ENCODE assay signal across 7 mouse cellular contexts in genomic region chr5:24842274-24843102, GRCm38 (mm10). TPM values are rescaled to one million over a fixed set of nuclear protein-coding genes. Genes with fewer than 3 reads are reported as not detected.
A peak's percentile ranks its signal among the peaks of the same experiment; 100 is the strongest.
DNase-seq lines count a peak whose midpoint lies in the region; ATAC-seq lines count a peak whose summit lies in the region.

Gene Rheb, minus strand, starts transcription at chr5:24842624.

- peak within 1 kb of the TSS; percentile 96 for H3K4me3 ChIP-seq in embryonic facial prominence, embryonic 12.5 days
- H3K4me3 ChIP-seq in limb, embryonic 11.5 days (ENCODE audit: low read depth, low read length): peak within 1 kb of the TSS; percentile 97
- H3K4me3 ChIP-seq in midbrain, embryonic 14.5 days (replicated peaks; ENCODE audit: low read depth, low read length): peak within 1 kb of the TSS; percentile 93

- peak within 1 kb of the TSS; percentile 82 for H3K4me2 ChIP-seq in embryonic facial prominence, embryonic 12.5 days (replicated peaks)
- peak within 1 kb of the TSS; percentile 86 for H3K4me2 ChIP-seq in limb, embryonic 11.5 days (ENCODE audit: low read depth, severe bottlenecking)
- peak within 1 kb of the TSS; percentile 78 for H3K4me2 ChIP-seq in midbrain, embryonic 14.5 days (ENCODE audit: low read length)

- H3K4me1 ChIP-seq in embryonic facial prominence, embryonic 12.5 days: peaks cover 13% of the 10 kb centered on the region
- peaks cover 11% of the 10 kb centered on the region for H3K4me1 ChIP-seq in limb, embryonic 11.5 days (ENCODE audit: control insufficient read depth, insufficient read depth, low read length)
- peaks cover 26% of the 10 kb centered on the region for H3K4me1 ChIP-seq in midbrain, embryonic 14.5 days (ENCODE audit: control insufficient read depth, insufficient read depth, low read length)

- H3K9ac ChIP-seq in embryonic facial prominence, embryonic 12.5 days: peak within 1 kb of the TSS; percentile 96
- peak within 1 kb of the TSS; percentile 93 for H3K9ac ChIP-seq in limb, embryonic 11.5 days (ENCODE audit: low read length)
- H3K9ac ChIP-seq in midbrain, embryonic 14.5 days (replicated peaks; ENCODE audit: low read length): peak within 1 kb of the TSS; percentile 86

- ATAC-seq in embryonic facial prominence, embryonic 12.5 days (ENCODE audit: insufficient number of reproducible peaks, insufficient read depth, low FRiP score, low TSS enrichment): peak; percentile 97
- peak; percentile 96 for ATAC-seq in limb, embryonic 11.5 days (ENCODE audit: insufficient number of reproducible peaks, low FRiP score, low TSS enrichment, low read depth)
- ATAC-seq in midbrain, embryonic 14.5 days (ENCODE audit: low FRiP score, low TSS enrichment): peak; percentile 96

- H3K27ac ChIP-seq in embryonic facial prominence, embryonic 12.5 days: peak within 1 kb of the TSS; percentile 99
- peak within 1 kb of the TSS; percentile 96 for H3K27ac ChIP-seq in limb, embryonic 11.5 days (replicated peaks; ENCODE audit: low read depth, low read length)
- peak within 1 kb of the TSS; percentile 97 for H3K27ac ChIP-seq in midbrain, embryonic 14.5 days (replicated peaks; ENCODE audit: low read depth, low read length)

- H3K36me3 ChIP-seq in embryonic facial prominence, embryonic 12.5 days: no peaks in the 10 kb centered on the region
- H3K36me3 ChIP-seq in limb, embryonic 11.5 days (ENCODE audit: control insufficient read depth, insufficient read depth, low read length): no peaks in the 10 kb centered on the region
- no peaks in the 10 kb centered on the region for H3K36me3 ChIP-seq in midbrain, embryonic 14.5 days (ENCODE audit: control insufficient read depth, insufficient read depth, low read length)

- peak; percentile 98 for DNase-seq in adrenal gland, postnatal 25 days
- peak; percentile 100 for DNase-seq in heart, adult 11 months
- peak; percentile 98 for DNase-seq in kidney, adult 18-20 months
- peak; percentile 99 for DNase-seq in limb, embryonic 11.5 days (ENCODE audit: low spot score)
- peak; percentile 100 for DNase-seq in midbrain, embryonic 14.5 days
- DNase-seq in spleen, adult 18-20 months: peak; percentile 93 to 97

- no peaks in the 10 kb centered on the region for H3K9me3 ChIP-seq in embryonic facial prominence, embryonic 12.5 days
- no peaks in the 10 kb centered on the region for H3K9me3 ChIP-seq in limb, embryonic 11.5 days (ENCODE audit: control insufficient read depth, low read length)
- no peaks in the 10 kb centered on the region for H3K9me3 ChIP-seq in midbrain, embryonic 14.5 days (ENCODE audit: control insufficient read depth, low read length)

- WGBS in embryonic facial prominence, embryonic 12.5 days: under 1% methylated on average over 92 of the region's 92 CpGs
- under 1% methylated on average over 90 of the region's 92 CpGs for WGBS in limb, embryonic 11.5 days
- under 1% methylated on average over 92 of the region's 92 CpGs for WGBS in midbrain, embryonic 14.5 days

- H3K27me3 ChIP-seq in embryonic facial prominence, embryonic 12.5 days: no peaks in the 10 kb centered on the region
- H3K27me3 ChIP-seq in limb, embryonic 11.5 days (ENCODE audit: control insufficient read depth, insufficient read depth, low read length): no peaks in the 10 kb centered on the region
- H3K27me3 ChIP-seq in midbrain, embryonic 14.5 days (ENCODE audit: control insufficient read depth, insufficient read depth, low read length): no peaks in the 10 kb centered on the region

RNA-seq across cellular contexts. Expression of gene Rheb, which starts in this region (rescaled TPM):
- 83.9 and 85.1 TPM in 2 replicates for total RNA-seq in adrenal gland, postnatal 25 days (2021)
- 191 and 197 TPM in 2 replicates for polyA plus RNA-seq in embryonic facial prominence, embryonic 12.5 days (2016; fragmentation: Nextera tagmentation; extraction: Ambion mirVana)
- polyA plus RNA-seq in limb, embryonic 11.5 days (2014; fragmentation: Nextera tagmentation; extraction: Ambion mirVana): 189 and 200 TPM in 2 replicates
- 235 and 240 TPM in 2 replicates for polyA plus RNA-seq in midbrain, embryonic 14.5 days (2014; fragmentation: Nextera tagmentation; extraction: Ambion mirVana)

Comparison
In these comparisons a context has a peak if more than half of its experiments do, and no peak if none do; other contexts are left out.
1. Peak in every context shown above with its lines: DNase-seq, ATAC-seq, H3K4me3 ChIP-seq and H3K27ac ChIP-seq.